Comparison of ENCODE assay signal across 11 mouse cellular contexts in the genomic region with DNA sequence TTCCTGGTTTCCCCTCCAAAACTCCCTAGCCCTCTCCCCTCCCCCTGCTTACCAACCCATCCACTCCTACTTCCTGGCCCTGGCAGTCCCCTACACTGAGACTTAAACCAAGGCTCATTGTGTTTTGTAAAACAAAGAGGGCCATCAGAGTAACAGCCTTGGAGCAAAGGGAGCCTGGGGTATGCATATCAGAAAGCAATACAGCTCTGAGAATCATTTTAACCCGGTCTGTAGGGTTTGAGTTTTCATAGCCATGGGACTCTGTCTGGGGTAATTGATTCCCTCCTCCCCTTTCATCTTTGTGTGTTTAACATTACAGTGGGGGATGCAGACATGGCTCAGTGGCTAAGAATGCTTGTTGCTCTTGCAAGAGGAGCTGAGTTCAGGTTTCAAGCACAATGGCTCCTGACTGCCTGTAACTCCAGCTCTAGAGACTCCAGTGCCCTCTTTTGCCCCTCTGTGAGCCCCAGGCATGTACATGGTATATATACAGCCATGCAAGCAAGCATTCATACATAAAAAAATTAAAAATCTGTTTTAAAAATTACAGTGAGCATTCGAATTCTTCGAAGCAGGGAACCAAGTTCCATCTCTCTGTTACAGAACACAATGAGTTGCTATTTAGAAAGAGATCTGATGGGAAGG. TPM values are rescaled to one million over a fixed set of nuclear protein-coding genes. Genes with fewer than 3 reads are reported as not detected.
"Had no signal": no experiment of that assay in that cellular context is flagged by ENCODE, and none has a peak within 500 bp of the region (broad histone marks: within the 10 kb centered on the region; RNA-seq: fewer than 3 reads in every experiment).

No protein-coding gene starts in this region.

- H3K27me3 ChIP-seq: limb, embryonic 15.5 days; liver, embryonic 12.5 days; neural tube, embryonic 15.5 days had no signal

- DNase-seq: lung, postnatal 4 days; thymus, adult 18-20 months had no signal

- H3K4me1 ChIP-seq: limb, embryonic 15.5 days; liver, embryonic 12.5 days had no signal

- H3K9ac ChIP-seq: limb, embryonic 15.5 days; liver, embryonic 12.5 days; lung, embryonic 14.5 days; neural tube, embryonic 15.5 days had no signal

- H3K4me3 ChIP-seq: limb, embryonic 15.5 days; liver, embryonic 12.5 days; myocyte; neural tube, embryonic 15.5 days had no signal

- H3K36me3 ChIP-seq: limb, embryonic 15.5 days; liver, embryonic 12.5 days; neural tube, embryonic 15.5 days had no signal

- H3K4me2 ChIP-seq: limb, embryonic 15.5 days; liver, embryonic 12.5 days; lung, embryonic 14.5 days; midbrain, embryonic 11.5 days; neural tube, embryonic 15.5 days had no signal

- H3K27ac ChIP-seq: limb, embryonic 15.5 days; liver, embryonic 12.5 days; neural tube, embryonic 15.5 days had no signal

- ATAC-seq: liver, embryonic 12.5 days had no signal

- H3K9me3 ChIP-seq: limb, embryonic 15.5 days; liver, embryonic 12.5 days; neural tube, embryonic 15.5 days had no signal

RNA-seq across cellular contexts. Expression of a gene that starts 59.1 kb away (rescaled TPM):
- polyA plus RNA-seq: limb, embryonic 11.5 days; limb, embryonic 15.5 days; liver, embryonic 12.5 days; liver, embryonic 16.5 days; small intestine, adult 2 months had no signal
